Mouse (Mus musculus) layer of hippocampus, adult 2 months (tissue): ENCODE results near the gene Tmie. TPM values are rescaled to one million over a fixed set of nuclear protein-coding genes. Genes with fewer than 3 reads are reported as not detected.
A peak's percentile ranks its signal among the peaks of the same experiment; 100 is the strongest.

Experiments
- DNase-seq, 2 experiments: peaks; one replicate each; pipeline ENCODE4 v3.0.0; 2022; ENCODE audit warnings: low spot score in 2 of 2
- H3K27ac ChIP-seq: fragments of 200-600 bp; 2 replicates; pipeline ENCODE4 v1.8.1; 2022
- H3K4me3 ChIP-seq: fragments of 200-600 bp; 2 replicates; pipeline ENCODE4 v1.8.1; 2022; ENCODE audit warnings: mild to moderate bottlenecking
- CTCF ChIP-seq: fragments of 200-600 bp; conservative IDR thresholded peaks from 2 replicates; pipeline ENCODE4 v1.8.1; 2022; ENCODE audit warnings: antibody characterized with exemption, mild to moderate bottlenecking, moderate library complexity
- total RNA-seq, 2 experiments: library from RNA; stranded (reverse); gene quantifications; 2 replicates each; pipeline ENCODE4 v1.2.3; 2021

Gene Tmie
- total RNA-seq, 2 experiments from 2014 or later: 1.9 to 2.0 TPM

DNA sequence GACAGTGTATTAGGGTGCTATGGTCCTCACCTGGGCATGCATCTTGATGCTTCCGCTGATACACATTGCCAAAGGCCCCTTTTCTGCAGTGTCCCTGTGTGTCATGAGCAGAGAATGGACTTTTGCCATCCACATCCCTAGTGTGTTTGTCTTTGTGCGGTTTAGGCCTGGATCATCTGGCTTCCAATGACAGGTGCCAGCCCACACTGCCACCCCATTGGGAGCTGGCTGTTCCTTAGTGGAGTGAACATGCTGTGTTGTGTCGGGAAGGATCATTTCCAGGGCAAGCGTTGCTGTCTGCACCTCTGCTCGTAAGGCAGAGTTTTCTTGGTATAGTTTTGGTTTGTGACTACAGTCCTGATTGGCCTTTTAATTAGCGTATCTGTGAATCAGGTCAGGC is 21.3 kb upstream of the Tmie start:
- TF ChIP-seq CTCF: no peak
- Histone ChIP-seq H3K4me3 (no peak overlapping the region), H3K27ac (no peak overlapping the region)
- DNase-seq: no peak

- TF ChIP-seq CTCF: no peak
- H3K4me3 ChIP-seq: no peak overlapping the region
- DNase-seq: no peak
- no peak overlapping the region for H3K27ac ChIP-seq
These were observed 19.6 kb upstream of the Tmie start for GRCm38 (mm10) chr9:110899451-110900008.

DNA sequence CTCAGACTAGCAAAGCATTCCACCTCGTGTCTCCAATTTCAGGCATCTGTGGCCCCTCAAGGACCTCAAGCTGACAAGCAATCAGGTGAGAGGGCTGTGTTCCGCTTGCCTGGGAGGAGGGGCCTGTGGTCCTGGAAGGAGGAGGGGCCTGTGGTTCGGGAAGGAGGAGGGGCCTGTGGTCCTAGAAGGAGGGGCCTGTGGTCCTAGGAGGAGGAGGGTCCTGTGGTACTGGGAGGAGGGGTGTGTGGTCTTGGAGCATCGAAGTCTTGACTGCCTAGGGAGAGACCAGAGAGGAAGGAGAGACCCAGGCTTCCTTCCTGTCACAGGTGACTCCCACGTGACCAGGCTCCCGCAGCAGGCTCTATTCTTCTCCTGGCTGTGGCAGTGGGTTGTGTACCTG is 16.7 kb upstream of the Tmie start:
- TF ChIP-seq CTCF: no peak
- Histone ChIP-seq H3K4me3 (no peak overlapping the region), H3K27ac (no peak overlapping the region)
- no peak for DNase-seq

DNA sequence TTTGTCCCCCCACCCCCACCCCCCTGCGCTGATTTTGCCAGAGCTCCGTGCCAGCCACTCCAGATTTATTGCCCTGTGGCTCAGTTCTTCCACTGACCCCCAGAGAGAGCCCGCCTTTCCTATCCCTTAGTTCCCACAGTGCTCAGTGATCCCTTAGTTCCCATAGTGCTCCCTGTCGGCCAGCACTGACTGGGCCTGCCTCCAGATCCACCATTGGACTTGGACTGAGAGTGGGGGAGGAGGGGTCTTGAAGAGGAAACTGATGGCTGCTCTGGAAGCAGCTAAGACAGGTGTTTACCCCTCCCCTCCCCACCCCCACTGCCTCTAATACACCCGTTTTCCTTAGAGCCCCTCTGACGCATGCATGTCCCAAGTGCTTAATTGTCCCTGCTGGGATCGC is 16.1 kb upstream of the Tmie start:
- no peak overlapping the region for H3K27ac ChIP-seq
- DNase-seq: no peak
- no peak for TF ChIP-seq CTCF
- no peak overlapping the region for H3K4me3 ChIP-seq

DNA sequence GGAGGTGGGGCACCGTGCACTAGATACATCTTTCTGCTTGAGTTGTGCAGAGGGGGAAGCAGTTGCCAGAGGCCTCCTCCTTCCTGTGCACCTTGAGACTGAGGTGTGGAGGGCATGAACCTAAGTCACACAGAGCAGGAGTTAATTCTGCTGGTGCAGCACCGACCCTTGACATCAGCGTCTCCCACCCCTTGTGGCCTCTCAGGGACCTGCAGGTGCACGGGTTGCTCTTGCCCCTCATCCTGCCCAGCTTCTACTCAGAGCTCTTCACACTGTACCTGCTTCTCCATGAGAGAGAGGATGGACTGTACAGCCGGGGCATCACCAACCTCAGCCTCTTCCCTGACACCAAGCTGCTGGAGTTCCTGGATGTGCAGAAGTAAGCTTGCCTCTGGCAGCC is 15.6 kb upstream of the Tmie start:
- DNase-seq: no peak
- Histone ChIP-seq H3K27ac (no peak overlapping the region), H3K4me3 (no peak overlapping the region)
- TF ChIP-seq CTCF: peak; percentile 23; the same call in 1 of the 2 replicates

DNA sequence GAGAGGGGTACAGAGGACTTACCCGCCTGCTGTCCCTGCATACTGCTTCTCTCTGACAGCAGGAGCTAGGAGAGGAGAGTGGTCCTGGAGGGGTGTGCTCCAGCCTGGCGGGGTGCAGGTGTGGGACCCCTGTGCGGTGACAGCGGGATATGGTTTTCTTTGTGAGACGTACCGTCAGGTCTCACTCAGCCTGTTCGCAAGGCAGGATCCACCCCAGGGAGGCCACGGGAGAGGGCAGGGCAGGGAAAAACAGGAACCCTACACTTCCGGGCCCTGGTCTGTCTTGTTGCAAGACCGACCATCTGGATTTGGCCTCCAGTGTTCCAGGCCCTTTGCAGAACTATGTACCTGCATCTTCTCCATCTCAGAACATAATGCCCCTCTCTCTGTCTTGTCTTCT is 13.5 kb upstream of the Tmie start:
- no peak for DNase-seq
- Histone ChIP-seq H3K4me3 (no peak overlapping the region), H3K27ac (no peak overlapping the region)
- TF ChIP-seq CTCF: no peak

- Histone ChIP-seq H3K4me3 (no peak overlapping the region), H3K27ac (no peak overlapping the region)
- no peak for TF ChIP-seq CTCF
- DNase-seq: no peak
These were observed 12.6 kb upstream of the Tmie start for GRCm38 (mm10) chr9:110892552-110892951.

GRCm38 (mm10) chr9:110891077-110891828 is 11.3 kb upstream of the Tmie start:
- Histone ChIP-seq H3K27ac (no peak overlapping the region), H3K4me3 (no peak overlapping the region)
- TF ChIP-seq CTCF: no peak
- no peak for DNase-seq

DNA sequence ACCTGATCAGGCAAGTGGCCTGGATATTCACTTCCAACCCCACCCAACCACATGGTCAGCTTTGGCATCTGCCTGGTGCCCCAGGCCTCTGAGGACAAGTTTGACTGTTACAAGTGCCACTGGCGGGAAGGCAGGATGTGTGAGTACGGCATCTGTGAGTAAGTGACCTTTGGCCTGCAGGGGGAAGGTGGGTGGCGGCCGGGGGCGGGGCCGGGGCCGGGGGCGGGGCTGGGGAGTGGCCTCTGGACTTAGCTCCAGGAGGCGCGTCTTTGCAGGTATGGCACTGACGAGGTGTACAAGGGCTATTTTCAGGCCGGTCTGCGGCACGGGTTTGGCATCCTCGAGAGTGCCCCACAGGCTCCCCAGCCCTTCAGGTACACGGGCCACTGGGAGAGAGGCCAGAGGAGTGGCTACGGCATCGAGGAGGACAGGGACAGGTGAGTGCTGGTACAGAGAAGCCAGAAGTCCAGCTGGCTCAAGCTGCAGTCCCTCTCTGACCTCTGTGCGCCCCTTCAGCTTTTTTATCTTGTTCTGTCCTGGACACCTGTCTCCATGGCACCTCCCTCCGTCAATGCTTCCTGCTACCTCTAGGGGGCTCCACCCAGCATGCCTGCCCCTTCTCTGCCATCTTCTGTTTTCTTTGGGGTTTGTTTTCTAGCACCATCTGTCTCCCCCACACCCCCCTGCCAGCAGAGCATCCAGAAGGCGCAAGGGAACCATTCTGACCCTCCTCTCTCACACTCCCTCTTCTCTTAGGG is 10.3 kb upstream of the Tmie start:
- peak; percentile 72 for TF ChIP-seq CTCF
- no peak overlapping the region for H3K27ac ChIP-seq
- no peak for DNase-seq
- no peak overlapping the region for H3K4me3 ChIP-seq

DNA sequence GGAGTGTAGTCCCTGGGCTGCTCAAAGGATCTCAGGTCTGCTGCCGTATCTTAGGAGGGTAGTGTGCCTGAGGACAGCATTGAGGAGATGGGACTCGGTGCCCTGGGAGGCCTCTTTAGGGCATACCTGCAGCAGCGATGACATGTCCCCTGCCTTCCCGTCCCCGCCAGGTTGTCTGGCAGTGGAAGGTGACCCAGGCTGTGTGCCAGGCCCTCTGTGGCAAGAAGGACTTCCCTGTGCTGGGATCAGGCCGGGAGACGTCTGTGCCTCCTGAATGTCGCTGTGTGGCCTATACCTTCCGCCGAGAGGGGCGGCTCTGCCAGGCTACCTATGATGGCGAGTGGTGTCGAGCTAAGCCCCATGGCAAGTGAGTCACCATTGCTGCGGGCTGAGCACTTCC is 9.0 kb upstream of the Tmie start:
- DNase-seq: no peak
- Histone ChIP-seq H3K27ac (no peak overlapping the region), H3K4me3 (no peak overlapping the region)
- TF ChIP-seq CTCF: no peak

- TF ChIP-seq CTCF: no peak
- no peak for DNase-seq
These were observed 7.7 kb upstream of the Tmie start for GRCm38 (mm10) chr9:110887388-110888303.

DNA sequence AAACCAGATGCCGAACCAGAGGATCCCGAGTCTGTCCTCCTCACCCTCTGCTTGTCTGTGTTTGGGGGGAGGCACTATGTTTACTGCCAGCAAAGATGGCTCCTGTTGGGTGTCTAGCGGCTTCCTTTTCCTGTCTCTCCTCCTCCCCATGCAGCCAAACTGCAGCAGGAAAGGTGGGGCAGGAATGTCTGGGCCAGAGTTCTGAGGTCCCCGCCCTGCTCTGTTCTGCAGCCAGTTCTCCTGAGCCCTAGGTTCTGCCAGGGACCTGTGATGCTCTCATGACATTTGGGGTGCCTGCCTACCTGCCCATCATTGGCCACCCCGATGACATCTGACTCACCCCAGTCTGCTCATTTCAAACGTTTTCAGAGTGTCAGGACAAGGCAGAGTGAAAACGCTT is 2.0 kb upstream of the Tmie start:
- DNase-seq: no peak
- Histone ChIP-seq H3K27ac (peak overlapping the region; percentile 36; the same call in 1 of the 2 replicates), H3K4me3 (no peak overlapping the region)
- TF ChIP-seq CTCF: no peak

More at GRCm38 (mm10) chr9:110887388-110888303, 7.7 kb upstream of the Tmie start:
- H3K27ac ChIP-seq: no peak overlapping the region
- no peak overlapping the region for H3K4me3 ChIP-seq
